Mouse (Mus musculus) testis, adult 2 months (tissue): ENCODE data around the gene Ppp1r27.

Experiments used
- CTCF ChIP-seq: fragments of 200-500 bp; IDR thresholded peaks from 2 replicates; pipeline ENCODE4 v1.5.1; 2012; ENCODE audit warnings: low read depth, mild to moderate bottlenecking, inconsistent platforms, low read length, moderate library complexity; ENCODE audit not compliant: control insufficient read depth, insufficient read depth, insufficient replicate concordance
- POLR2A ChIP-seq: fragments of 200-500 bp; IDR thresholded peaks from 2 replicates; pipeline ENCODE4 v1.6.1; 2012; ENCODE audit warnings: low read depth, mild to moderate bottlenecking, inconsistent platforms, low read length, moderate library complexity; ENCODE audit not compliant: control insufficient read depth

DNA sequence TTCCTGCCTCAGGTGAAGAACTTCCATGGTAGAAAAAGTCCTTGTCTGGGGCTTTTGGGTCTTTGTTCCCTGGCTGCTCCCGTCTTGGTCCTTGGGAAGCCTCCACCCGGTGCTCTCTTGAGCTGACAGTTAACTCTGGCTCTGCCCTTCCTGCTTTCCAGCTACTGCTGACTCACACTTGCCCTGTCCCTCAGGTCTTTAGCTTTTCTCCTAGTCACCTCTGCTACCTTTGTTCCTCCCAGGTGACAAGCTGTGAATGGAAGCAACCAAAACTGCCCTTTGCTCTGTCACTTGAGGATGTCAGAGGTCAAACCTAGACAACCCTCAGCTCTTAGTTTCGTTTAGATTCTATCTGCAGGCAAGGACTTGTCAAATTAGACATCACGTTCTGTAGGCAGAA is 41.0 kb downstream of the Ppp1r27 start:
- TF ChIP-seq POLR2A (no peak), CTCF (no peak)
